ENCODE assay signal across 7 mouse cellular contexts in the genomic region with DNA sequence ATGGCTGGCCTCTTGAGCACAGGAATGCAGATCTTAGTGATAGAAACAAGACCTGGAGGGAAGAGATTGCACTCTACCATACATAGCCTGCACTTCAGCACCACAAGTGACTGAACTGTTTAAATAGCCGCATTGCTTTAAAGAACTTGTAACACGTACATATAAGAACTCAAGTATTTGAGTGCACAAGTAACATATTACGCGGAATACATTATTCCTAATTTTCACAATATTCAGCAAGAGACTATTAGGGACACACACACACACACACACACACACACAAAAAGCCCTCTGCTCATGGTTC. TPM values are rescaled to one million over a fixed set of nuclear protein-coding genes. Genes with fewer than 3 reads are reported as not detected.
A peak's percentile ranks its signal among the peaks of the same experiment; 100 is the strongest.
DNase-seq lines count a peak whose midpoint lies in the region; ATAC-seq and TF ChIP-seq lines count a peak whose summit lies in the region.

No protein-coding gene starts in this region.

- DNase-seq in lung, postnatal 25 days (ENCODE audit: low spot score) = no peak
- DNase-seq in limb, embryonic 14.5 days (ENCODE audit: low spot score) = no peak
- no peak for DNase-seq in embryo, embryonic 10 days (ENCODE audit: low spot score)
- DNase-seq in thymus, adult 18-20 months = no peak

- peak overlapping the region; percentile 68 for H3K9ac ChIP-seq in lung, embryonic 16.5 days (ENCODE audit: low read length)
- peak overlapping the region; percentile 59; the same call in 1 of the 2 replicates for H3K9ac ChIP-seq in forebrain, embryonic 12.5 days
- peak overlapping the region; percentile 42 for H3K9ac ChIP-seq in limb, embryonic 14.5 days (ENCODE audit: low read depth, low read length, severe bottlenecking)
- peak overlapping the region; percentile 33; the same call in 1 of the 2 replicates for H3K9ac ChIP-seq in stomach, embryonic 14.5 days (replicated peaks; ENCODE audit: low read depth, low read length)

- TF ChIP-seq POLR2A in limb, embryonic 14.5 days (IDR thresholded peaks at IDR 0.05; ENCODE audit: borderline replicate concordance, extremely low read depth, insufficient read depth, insufficient read length) = no peak

- H3K36me3 ChIP-seq in lung, embryonic 16.5 days (ENCODE audit: control insufficient read depth, insufficient read depth, low read length) = no peaks in the 10 kb centered on the region
- H3K36me3 ChIP-seq in forebrain, embryonic 12.5 days (replicated peaks) = no peaks in the 10 kb centered on the region
- H3K36me3 ChIP-seq in limb, embryonic 14.5 days (ENCODE audit: control insufficient read depth, insufficient read depth, low read length) = no peaks in the 10 kb centered on the region
- no peaks in the 10 kb centered on the region for H3K36me3 ChIP-seq in stomach, embryonic 14.5 days (ENCODE audit: control insufficient read depth, insufficient read depth, low read length)

- ATAC-seq in lung, embryonic 16.5 days (ENCODE audit: low read depth) = peak; percentile 27; the same call in 1 of the 2 replicates
- no peak for ATAC-seq in forebrain, embryonic 12.5 days (ENCODE audit: low FRiP score)
- no peak for ATAC-seq in limb, embryonic 14.5 days (ENCODE audit: low FRiP score, low read depth)
- ATAC-seq in stomach, embryonic 14.5 days (ENCODE audit: insufficient number of reproducible peaks, insufficient read depth, low FRiP score, low read depth) = no peak

- H3K4me1 ChIP-seq in lung, embryonic 16.5 days (replicated peaks; ENCODE audit: control insufficient read depth, insufficient read depth, low read length) = peaks cover 26% of the 10 kb centered on the region
- peaks cover 31% of the 10 kb centered on the region for H3K4me1 ChIP-seq in forebrain, embryonic 12.5 days
- H3K4me1 ChIP-seq in limb, embryonic 14.5 days (ENCODE audit: control insufficient read depth, insufficient read depth, low read length) = peaks cover 27% of the 10 kb centered on the region
- H3K4me1 ChIP-seq in stomach, embryonic 14.5 days (ENCODE audit: control insufficient read depth, insufficient read depth, low read length) = peaks cover 21% of the 10 kb centered on the region

- H3K27ac ChIP-seq in lung, embryonic 16.5 days (ENCODE audit: low read length) = peak overlapping the region; percentile 94
- H3K27ac ChIP-seq in forebrain, embryonic 12.5 days = 0 out of 2 replicates have a peak overlapping the region, but pooled peaks have one; percentile 46
- peak overlapping the region; percentile 59; the same call in 1 of the 2 replicates for H3K27ac ChIP-seq in limb, embryonic 14.5 days (replicated peaks; ENCODE audit: low read depth, low read length)
- H3K27ac ChIP-seq in stomach, embryonic 14.5 days (ENCODE audit: low read length) = peak overlapping the region; percentile 53; the same call in 1 of the 2 replicates

- peak overlapping the region; percentile 81 for H3K4me3 ChIP-seq in lung, embryonic 16.5 days (ENCODE audit: low read length)
- peak overlapping the region; percentile 78 for H3K4me3 ChIP-seq in forebrain, embryonic 12.5 days (replicated peaks)
- H3K4me3 ChIP-seq in limb, embryonic 14.5 days (replicated peaks; ENCODE audit: low read length) = peak overlapping the region; percentile 98
- peak overlapping the region; percentile 80 for H3K4me3 ChIP-seq in stomach, embryonic 14.5 days (ENCODE audit: low read depth, low read length)

- no peaks in the 10 kb centered on the region for H3K9me3 ChIP-seq in lung, embryonic 16.5 days (ENCODE audit: control insufficient read depth, low read length)
- no peaks in the 10 kb centered on the region for H3K9me3 ChIP-seq in forebrain, embryonic 12.5 days
- H3K9me3 ChIP-seq in limb, embryonic 14.5 days (ENCODE audit: control insufficient read depth, low read length) = no peaks in the 10 kb centered on the region
- H3K9me3 ChIP-seq in stomach, embryonic 14.5 days (ENCODE audit: control insufficient read depth, low read depth, low read length) = no peaks in the 10 kb centered on the region

- no peaks in the 10 kb centered on the region for H3K27me3 ChIP-seq in lung, embryonic 16.5 days (ENCODE audit: control insufficient read depth, insufficient read depth, low read depth, low read length)
- H3K27me3 ChIP-seq in forebrain, embryonic 12.5 days = no peaks in the 10 kb centered on the region
- no peaks in the 10 kb centered on the region for H3K27me3 ChIP-seq in limb, embryonic 14.5 days (ENCODE audit: control insufficient read depth, insufficient read depth, low read length)
- H3K27me3 ChIP-seq in stomach, embryonic 14.5 days (ENCODE audit: control insufficient read depth, insufficient read depth, low read length) = no peaks in the 10 kb centered on the region

- peak overlapping the region; percentile 79 for H3K4me2 ChIP-seq in lung, embryonic 16.5 days (ENCODE audit: low read depth, low read length)
- H3K4me2 ChIP-seq in forebrain, embryonic 12.5 days = peak overlapping the region; percentile 79
- peak overlapping the region; percentile 88 for H3K4me2 ChIP-seq in limb, embryonic 14.5 days (replicated peaks; ENCODE audit: low read depth, low read length, severe bottlenecking)
- H3K4me2 ChIP-seq in stomach, embryonic 14.5 days (replicated peaks; ENCODE audit: low read depth, low read length) = peak overlapping the region; percentile 63

- WGBS in lung, embryonic 16.5 days = 38% methylated on average over 4 of the region's 4 CpGs
- WGBS in forebrain, embryonic 12.5 days = 70% methylated on average over 4 of the region's 4 CpGs
- WGBS in limb, embryonic 14.5 days = 71% methylated on average over 4 of the region's 4 CpGs
- WGBS in stomach, embryonic 14.5 days = 58% methylated on average over 4 of the region's 4 CpGs

RNA-seq across cellular contexts. Expression of gene Cttnbp2nl, which starts 0.7 kb away (rescaled TPM):
- polyA plus RNA-seq in lung, embryonic 16.5 days (2015; fragmentation: Nextera tagmentation; extraction: Ambion mirVana) = 36.3 and 38.2 TPM in 2 replicates
- 53.1 and 65.8 TPM in 2 replicates for polyA plus RNA-seq in forebrain, embryonic 12.5 days (2016; fragmentation: Nextera tagmentation; extraction: Ambion mirVana)
- 11.2 and 12.0 TPM in 2 replicates for polyA plus RNA-seq in limb, embryonic 14.5 days (2012; rRNA removed)
- 29.5 and 39.1 TPM in 2 replicates for polyA plus RNA-seq in limb, embryonic 14.5 days (2014; fragmentation: Nextera tagmentation; extraction: Ambion mirVana)
- polyA plus RNA-seq in stomach, embryonic 14.5 days (2014; fragmentation: Nextera tagmentation; extraction: Ambion mirVana) = 24.3 and 24.8 TPM in 2 replicates

RNA-seq across cellular contexts. Expression of gene 4930564D02Rik, which starts 13.0 kb away (rescaled TPM):
- not detected in 2 replicates for polyA plus RNA-seq in lung, embryonic 16.5 days (2015; fragmentation: Nextera tagmentation; extraction: Ambion mirVana)
- polyA plus RNA-seq in forebrain, embryonic 12.5 days (2016; fragmentation: Nextera tagmentation; extraction: Ambion mirVana) = not detected in 2 replicates
- polyA plus RNA-seq in limb, embryonic 14.5 days (2012; rRNA removed) = not detected in 2 replicates
- not detected in 2 replicates for polyA plus RNA-seq in limb, embryonic 14.5 days (2014; fragmentation: Nextera tagmentation; extraction: Ambion mirVana)
- not detected in 2 replicates for polyA plus RNA-seq in stomach, embryonic 14.5 days (2014; fragmentation: Nextera tagmentation; extraction: Ambion mirVana)
